Mouse (Mus musculus) neural tube, embryonic 12.5 days (tissue): ENCODE measurements around the gene Ebf3. TPM values are rescaled to one million over a fixed set of nuclear protein-coding genes. Genes with fewer than 3 reads are reported as not detected.

ENCODE experiments used
- ATAC-seq: fragments of 200-750 bp; cut with Nextera tagmentation; 2 replicates; pipeline ENCODE4 v1.8.0; 2017; ENCODE audit warnings: low read depth, mild to moderate bottlenecking, moderate TSS enrichment, moderate library complexity; ENCODE audit not compliant: low FRiP score
- H3K27ac ChIP-seq: fragments of 300-500 bp; sonication (generic); 2 replicates; pipeline ENCODE4 v1.5.1; 2016
- H3K27me3 ChIP-seq: fragments of 300-500 bp; sonication (generic); replicated peaks from 2 replicates; pipeline ENCODE4 v1.6.1; 2016; ENCODE audit warnings: mild to moderate bottlenecking
- H3K36me3 ChIP-seq: fragments of 300-500 bp; sonication (generic); 2 replicates; pipeline ENCODE4 v1.6.1; 2016; ENCODE audit warnings: mild to moderate bottlenecking
- H3K4me1 ChIP-seq: fragments of 300-500 bp; sonication (generic); 2 replicates; pipeline ENCODE4 v1.6.1; 2016
- H3K4me2 ChIP-seq: fragments of 300-500 bp; sonication (generic); replicated peaks from 2 replicates; pipeline ENCODE4 v1.6.1; 2016; ENCODE audit warnings: mild to moderate bottlenecking
- H3K4me3 ChIP-seq: fragments of 300-500 bp; sonication (generic); 2 replicates; pipeline ENCODE4 v1.5.1; 2016
- H3K9ac ChIP-seq: fragments of 300-500 bp; sonication (generic); 2 replicates; pipeline ENCODE4 v1.6.1; 2016; ENCODE audit warnings: mild to moderate bottlenecking
- H3K9me3 ChIP-seq: fragments of 300-500 bp; sonication (generic); 2 replicates; pipeline ENCODE4 v1.6.1; 2016; ENCODE audit warnings: mild to moderate bottlenecking
- WGBS: fragments of 180-500 bp; shearing (Covaris S2); methylation state at CpG from one replicate; pipeline ENCODE4 v1.1.7; 2016; 5-methylcytosine and 5-hydroxymethylcytosine counted together
- polyA plus RNA-seq: library from polyadenylated mRNA; unstranded; fragments of >200 nt; fragmentation: Nextera tagmentation; extraction: Ambion mirVana; gene quantifications from 2 replicates; pipeline ENCODE4 v1.2.1, GENCODE M21; 2016

The Ebf3 gene
- polyA plus RNA-seq, 1 experiment from 2014 or later, result 19.1 TPM

DNA sequence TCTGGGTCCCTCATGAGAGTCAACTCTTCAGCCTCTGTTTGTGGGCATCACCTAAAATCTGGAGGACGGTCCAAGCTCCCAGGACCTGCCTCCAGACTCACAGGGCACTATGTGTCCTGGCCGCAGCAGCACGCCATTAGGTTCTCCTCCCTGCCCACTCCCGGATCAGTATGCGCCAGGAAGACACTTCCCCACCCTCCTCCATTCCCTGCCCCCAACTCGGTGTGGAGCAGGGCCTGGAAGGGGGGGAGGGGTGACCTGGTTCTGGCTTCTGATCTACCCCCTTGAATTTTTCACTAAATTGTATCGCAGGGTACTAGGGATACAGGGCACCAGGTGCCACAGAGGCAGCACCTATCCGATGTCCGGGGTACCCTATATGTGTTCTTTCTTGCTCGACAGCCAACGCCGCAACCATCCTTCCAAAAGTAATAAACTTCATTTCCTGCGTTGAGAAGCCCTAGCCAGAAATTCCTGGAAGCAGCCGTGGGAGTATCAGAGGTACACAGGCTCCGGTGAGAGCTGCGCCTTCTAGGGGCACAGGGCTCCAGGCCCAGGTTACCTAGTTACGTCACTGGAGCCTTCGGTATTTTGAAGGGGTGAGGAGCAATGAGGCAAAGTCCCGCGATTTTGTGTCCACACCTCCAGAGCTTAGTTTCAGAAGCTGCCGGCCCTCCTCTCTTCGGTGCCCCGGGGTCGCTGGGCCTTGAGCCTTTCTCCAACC lies 3.6 kb upstream of the Ebf3 start:
- peaks cover 77% of the 10 kb centered on the region for H3K4me1 ChIP-seq
- 0 out of 2 replicates have a peak, but pooled peaks have one; percentile 1 for ATAC-seq

DNA sequence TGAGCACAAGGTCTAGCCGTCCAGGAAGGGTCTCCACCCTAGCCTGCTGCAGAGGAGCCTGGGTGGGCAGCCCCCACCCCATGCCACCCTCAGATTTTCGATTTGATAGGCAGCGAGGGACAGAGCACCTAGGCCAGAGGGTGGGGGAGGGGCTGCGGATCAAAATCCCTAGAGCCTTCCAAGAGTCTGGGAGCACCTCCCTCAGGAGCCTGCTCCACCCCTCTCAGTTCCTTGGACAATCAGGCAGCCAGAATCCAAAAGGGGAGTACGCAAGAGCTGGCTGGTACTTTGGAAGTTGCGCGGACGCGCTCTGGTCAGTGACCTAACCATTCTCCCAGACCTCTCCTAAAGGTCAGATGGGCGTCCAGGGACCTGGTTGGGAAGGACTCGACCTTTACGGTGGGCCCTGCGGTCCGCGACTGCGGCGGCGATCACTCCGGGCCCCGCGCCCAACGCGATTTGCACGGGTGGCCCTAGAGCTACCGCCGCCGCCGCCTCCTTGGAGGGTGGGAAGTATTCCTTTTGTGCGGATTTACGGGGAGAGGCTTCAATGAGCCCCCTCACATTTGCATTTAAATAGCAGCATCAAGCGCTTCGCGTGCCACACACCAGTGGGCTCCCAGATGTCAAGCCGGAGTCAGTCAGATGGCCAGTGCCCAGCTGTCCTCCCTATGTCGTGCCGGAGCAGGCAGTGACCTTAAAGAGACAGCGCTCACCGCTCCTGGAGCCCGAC lies 2.8 kb upstream of the Ebf3 start:
- peak; percentile 26 for ATAC-seq
- peak overlapping the region; percentile 26 for H3K4me3 ChIP-seq
- H3K9ac ChIP-seq, result peak overlapping the region; percentile 61
- peaks cover 72% of the 10 kb centered on the region for H3K4me1 ChIP-seq
- peaks cover 76% of the 10 kb centered on the region for H3K27me3 ChIP-seq
- H3K36me3 ChIP-seq, result no peaks in the 10 kb centered on the region
- H3K27ac ChIP-seq, result peak overlapping the region; percentile 72
- H3K9me3 ChIP-seq, result no peaks in the 10 kb centered on the region
- under 1% methylated on average over 39 of the region's 39 CpGs for WGBS
- peak overlapping the region; percentile 64 for H3K4me2 ChIP-seq

More for the DNA sequence above, 3.6 kb upstream of the Ebf3 start:
- WGBS, result 1% methylated on average over 24 of the region's 24 CpGs
- Histone ChIP-seq H3K9me3 (no peaks in the 10 kb centered on the region), H3K27me3 (peaks cover 83% of the 10 kb centered on the region), H3K27ac (peak overlapping the region; percentile 21; the same call in 1 of the 2 replicates), H3K9ac (0 out of 2 replicates have a peak overlapping the region, but pooled peaks have one; percentile 5), H3K4me2 (peak overlapping the region; percentile 64), H3K4me3 (peak overlapping the region; percentile 26; the same call in 1 of the 2 replicates), H3K36me3 (no peaks in the 10 kb centered on the region)

DNA sequence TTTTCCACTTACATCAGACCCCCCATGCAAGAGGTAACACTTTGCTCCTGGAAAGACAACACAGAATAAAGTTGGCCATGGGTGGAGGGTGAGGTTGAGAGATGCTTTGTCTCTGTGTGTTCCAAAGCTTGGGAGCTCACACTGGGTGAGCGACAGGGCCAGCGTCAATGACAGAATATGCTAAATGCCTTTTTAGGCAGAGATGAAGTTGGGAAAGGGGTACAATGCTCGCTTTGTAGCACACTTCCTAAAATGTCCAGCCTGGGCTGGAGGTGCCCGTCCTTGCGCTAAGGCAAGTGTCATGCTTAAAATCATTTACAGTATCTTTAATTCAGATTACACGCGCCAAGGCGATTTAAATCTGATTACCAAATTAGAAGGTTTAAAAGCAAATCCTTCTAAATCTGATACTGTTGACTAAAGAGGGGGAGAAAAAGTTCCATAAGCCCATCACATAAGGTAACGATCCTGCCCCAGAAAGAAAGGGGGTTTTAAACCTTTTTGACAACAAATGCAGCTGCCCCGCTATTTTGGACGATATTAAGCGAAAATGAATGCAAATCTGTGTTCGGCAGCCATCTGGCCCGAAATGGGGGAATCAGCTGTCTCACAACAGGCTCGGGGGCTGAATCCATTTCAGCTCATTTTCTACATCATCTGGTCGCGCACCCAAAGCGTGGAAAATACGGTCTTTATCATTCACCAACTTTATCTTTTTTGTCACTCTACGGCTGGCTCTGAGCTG lies 2.1 kb upstream of the Ebf3 start:
- peak overlapping the region; percentile 97; the same call in 1 of the 2 replicates for H3K9ac ChIP-seq

DNA sequence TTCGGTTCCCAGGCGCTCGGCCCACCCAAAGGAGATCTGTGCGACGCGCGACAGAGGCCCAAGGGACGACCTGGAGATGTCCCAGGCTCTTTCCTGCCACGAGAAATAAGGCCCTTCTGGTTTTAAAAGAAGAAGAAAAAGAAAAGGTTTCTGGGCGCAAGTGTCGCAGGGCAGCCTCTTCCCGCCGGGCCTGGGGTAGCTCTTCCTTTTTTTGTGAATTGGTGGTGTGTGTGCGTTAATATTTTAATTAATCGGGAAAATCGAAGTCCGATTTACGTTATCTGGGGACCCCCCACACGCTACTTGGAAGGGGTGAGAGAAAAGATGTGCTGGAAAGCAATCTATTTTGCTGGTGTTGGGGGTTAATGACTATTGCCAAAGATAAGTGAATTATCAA lies 1.3 kb upstream of the Ebf3 start:
- under 1% methylated on average over 19 of the region's 19 CpGs for WGBS
- Histone ChIP-seq H3K27ac (peak overlapping the region; percentile 95), H3K4me3 (peak overlapping the region; percentile 92), H3K9ac (peak overlapping the region; percentile 97), H3K27me3 (peaks cover 62% of the 10 kb centered on the region), H3K4me1 (peaks cover 60% of the 10 kb centered on the region), H3K36me3 (no peaks in the 10 kb centered on the region), H3K4me2 (peak overlapping the region; percentile 64), H3K9me3 (no peaks in the 10 kb centered on the region)
- ATAC-seq, result no peak

More for the DNA sequence above, 2.1 kb upstream of the Ebf3 start:
- no peak for ATAC-seq
- Histone ChIP-seq H3K4me2 (peak overlapping the region; percentile 64), H3K9me3 (no peaks in the 10 kb centered on the region), H3K4me3 (peak overlapping the region; percentile 26; the same call in 1 of the 2 replicates), H3K4me1 (peaks cover 67% of the 10 kb centered on the region), H3K27me3 (peaks cover 70% of the 10 kb centered on the region), H3K36me3 (no peaks in the 10 kb centered on the region), H3K27ac (peak overlapping the region; percentile 72)
- WGBS, result 1% methylated on average over 20 of the region's 20 CpGs

DNA sequence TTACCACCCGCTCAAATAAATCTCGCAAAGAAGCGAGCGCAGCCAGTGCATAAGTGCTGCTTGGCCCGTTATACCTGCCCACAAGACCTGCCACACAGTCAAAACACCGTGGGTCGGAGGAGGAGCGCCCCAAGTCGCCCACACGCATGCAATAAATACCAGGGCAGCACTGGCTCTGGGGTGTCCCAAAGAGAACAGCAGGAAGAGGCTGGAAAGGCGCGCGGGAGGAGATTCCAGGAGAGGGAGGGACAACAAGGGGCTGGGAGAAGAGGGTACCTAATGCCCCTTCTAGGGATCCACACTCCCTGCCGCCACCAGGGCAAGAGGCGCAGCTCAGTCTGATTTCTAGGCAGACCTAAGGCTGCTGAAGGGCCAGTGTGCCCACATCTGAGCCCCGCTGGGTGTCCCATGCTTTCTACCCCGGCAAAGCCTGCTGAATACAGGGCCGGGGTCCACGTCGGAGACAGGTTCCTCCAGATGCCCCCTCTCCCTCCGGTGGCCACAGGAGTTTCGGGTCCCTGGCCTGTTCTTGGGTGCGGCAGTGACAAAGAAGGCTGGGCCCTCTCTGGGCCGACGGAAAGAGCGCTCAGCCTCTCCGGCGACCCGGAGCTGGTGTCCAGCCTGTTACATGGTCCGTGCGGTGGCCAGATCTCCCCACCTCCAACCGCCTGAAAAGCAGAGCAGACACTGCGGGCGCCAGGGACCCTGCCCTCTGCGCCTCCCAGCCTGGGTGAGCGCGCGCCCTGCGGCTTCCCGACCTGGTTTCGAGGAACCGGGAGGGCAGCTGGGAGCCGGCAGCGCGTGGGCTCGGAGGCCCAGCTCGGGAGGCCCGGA lies 682 bp upstream of the Ebf3 start:
- Histone ChIP-seq H3K4me3 (peak overlapping the region; percentile 92), H3K4me2 (peak overlapping the region; percentile 64), H3K4me1 (peaks cover 59% of the 10 kb centered on the region), H3K9ac (peak overlapping the region; percentile 97), H3K36me3 (no peaks in the 10 kb centered on the region), H3K9me3 (no peaks in the 10 kb centered on the region), H3K27ac (peak overlapping the region; percentile 95), H3K27me3 (peaks cover 56% of the 10 kb centered on the region)
- WGBS, result under 1% methylated on average over 48 of the region's 48 CpGs
- ATAC-seq, result peak; percentile 14

- Histone ChIP-seq H3K9ac (peak overlapping the region; percentile 97), H3K4me3 (peak overlapping the region; percentile 92), H3K27ac (peak overlapping the region; percentile 95), H3K36me3 (no peaks in the 10 kb centered on the region), H3K4me1 (peaks cover 55% of the 10 kb centered on the region), H3K9me3 (no peaks in the 10 kb centered on the region), H3K4me2 (peak overlapping the region; percentile 64), H3K27me3 (peaks cover 51% of the 10 kb centered on the region)
- under 1% methylated on average over 79 of the region's 79 CpGs for WGBS
- no peak for ATAC-seq
These were observed 902 bp downstream of the Ebf3 start for GRCm38 (mm10) chr7:137313183-137313903.

- WGBS, result 2% methylated on average over 10 of the region's 10 CpGs
- Histone ChIP-seq H3K4me2 (peak overlapping the region; percentile 64), H3K9me3 (no peaks in the 10 kb centered on the region), H3K36me3 (no peaks in the 10 kb centered on the region), H3K27ac (peak overlapping the region; percentile 95), H3K4me1 (peaks cover 52% of the 10 kb centered on the region), H3K9ac (peak overlapping the region; percentile 97), H3K27me3 (peaks cover 46% of the 10 kb centered on the region), H3K4me3 (peak overlapping the region; percentile 92)
- no peak for ATAC-seq
These were observed 1.4 kb downstream of the Ebf3 start for GRCm38 (mm10) chr7:137312933-137313182.

GRCm38 (mm10) chr7:137312166-137312932 lies 1.9 kb downstream of the Ebf3 start:
- H3K36me3 ChIP-seq, result no peaks in the 10 kb centered on the region
- peaks cover 47% of the 10 kb centered on the region for H3K4me1 ChIP-seq
- no peak for ATAC-seq
- WGBS, result 2% methylated on average over 17 of the region's 17 CpGs
- H3K4me2 ChIP-seq, result peak overlapping the region; percentile 64
- peak overlapping the region; percentile 97 for H3K9ac ChIP-seq
- H3K4me3 ChIP-seq, result peak overlapping the region; percentile 92
- peaks cover 41% of the 10 kb centered on the region for H3K27me3 ChIP-seq
- peak overlapping the region; percentile 95 for H3K27ac ChIP-seq
- no peaks in the 10 kb centered on the region for H3K9me3 ChIP-seq

DNA sequence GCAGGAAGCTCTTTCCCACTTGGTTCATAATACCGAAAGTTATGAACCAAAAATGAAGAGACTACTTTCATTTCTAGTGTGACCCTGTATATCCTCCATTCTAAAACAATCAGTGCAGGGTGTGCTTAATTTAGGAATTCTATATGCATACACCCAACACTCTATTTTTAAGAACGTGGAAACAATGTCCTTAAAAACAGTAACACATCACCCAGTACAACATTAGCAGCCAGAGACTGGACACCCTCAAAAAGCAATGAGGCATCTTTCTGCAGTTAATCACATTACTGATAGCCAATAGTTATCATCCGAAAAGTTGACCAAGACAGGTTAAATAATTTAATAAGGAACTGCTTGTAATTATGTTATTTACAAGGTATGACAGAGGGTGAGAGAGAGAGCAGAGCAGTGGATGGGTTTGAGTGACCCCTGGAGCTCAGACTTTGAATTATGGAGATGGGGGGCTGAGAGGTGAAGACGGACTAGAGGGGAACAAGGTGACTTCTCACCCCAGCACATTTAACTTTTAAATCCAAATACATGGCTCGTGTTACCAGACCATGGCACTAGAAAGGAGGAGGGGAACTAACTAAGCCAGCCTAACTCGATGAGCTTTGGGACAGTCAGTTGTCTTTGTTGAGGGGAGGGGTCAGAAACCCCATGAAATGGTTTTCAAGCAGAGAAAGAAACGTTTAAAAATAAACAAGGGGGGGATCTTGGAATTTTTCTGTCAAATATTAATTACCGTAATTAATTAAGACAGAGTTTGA lies 2.7 kb downstream of the Ebf3 start:
- H3K27ac ChIP-seq, result 0 out of 2 replicates have a peak overlapping the region, but pooled peaks have one; percentile 81
- no peaks in the 10 kb centered on the region for H3K36me3 ChIP-seq
- peak overlapping the region; percentile 92 for H3K4me3 ChIP-seq
- ATAC-seq, result no peak
- peaks cover 37% of the 10 kb centered on the region for H3K27me3 ChIP-seq
- peaks cover 42% of the 10 kb centered on the region for H3K4me1 ChIP-seq
- peak overlapping the region; percentile 97 for H3K9ac ChIP-seq
- H3K4me2 ChIP-seq, result peak overlapping the region; percentile 64
- no peaks in the 10 kb centered on the region for H3K9me3 ChIP-seq
- 1% methylated on average over 8 of the region's 8 CpGs for WGBS

- no peaks in the 10 kb centered on the region for H3K36me3 ChIP-seq
- no peaks in the 10 kb centered on the region for H3K9me3 ChIP-seq
- no peak for ATAC-seq
- H3K4me2 ChIP-seq, result peak overlapping the region; percentile 64
- H3K4me3 ChIP-seq, result peak overlapping the region; percentile 92
- under 1% methylated on average over 11 of the region's 11 CpGs for WGBS
- H3K9ac ChIP-seq, result peak overlapping the region; percentile 97
- peaks cover 37% of the 10 kb centered on the region for H3K27me3 ChIP-seq
- peak overlapping the region; percentile 81; the same call in 1 of the 2 replicates for H3K27ac ChIP-seq
- peaks cover 36% of the 10 kb centered on the region for H3K4me1 ChIP-seq
These were observed 3.4 kb downstream of the Ebf3 start for GRCm38 (mm10) chr7:137310876-137311275.
